Mouse (Mus musculus): ENCODE data around the gene Trim2. TPM values are rescaled to one million over a fixed set of nuclear protein-coding genes. Genes with fewer than 3 reads are reported as not detected.
A peak's percentile ranks its signal among the peaks of the same experiment; 100 is the strongest.

The Trim2 gene
- polyA plus RNA-seq, 1 experiment: 3.2 TPM

DNA sequence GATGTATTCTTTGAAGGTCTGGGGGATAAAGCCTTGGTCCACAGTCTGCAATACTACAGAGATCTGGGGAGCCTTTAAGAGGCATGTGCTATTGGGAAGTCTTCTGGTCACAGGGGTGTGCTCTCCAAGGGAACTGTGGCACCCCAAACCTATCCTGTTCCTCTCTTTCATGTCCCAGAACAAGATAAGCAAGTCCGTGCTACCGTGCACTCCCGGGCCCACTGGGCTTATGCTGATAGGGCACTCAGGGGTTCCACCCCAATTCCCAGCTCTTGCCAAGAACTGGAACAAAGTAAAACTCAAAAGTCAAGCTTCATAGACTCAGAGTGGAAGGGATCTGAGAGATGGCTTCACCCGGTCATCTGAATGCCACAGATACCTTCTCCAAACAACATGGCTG lies 72.1 kb downstream of the Trim2 start:
- H3K36me3 ChIP-seq (ENCODE audit: control insufficient read depth, insufficient read depth): no peaks in the 10 kb centered on the region
- no peaks in the 10 kb centered on the region for H3K27me3 ChIP-seq (ENCODE audit: control insufficient read depth, insufficient read depth, insufficient read length)
- H3K4me2 ChIP-seq (ENCODE audit: low read depth): no peak overlapping the region
- H3K79me2 ChIP-seq (ENCODE audit: control insufficient read depth, insufficient read depth): no peaks in the 10 kb centered on the region
- no peak for TF ChIP-seq USF1 (IDR thresholded peaks at IDR 0.05; ENCODE audit: low read depth)
- no peak for TF ChIP-seq POLR2AphosphoS2 (IDR thresholded peaks at IDR 0.05; ENCODE audit: insufficient read length, low read depth)
- TF ChIP-seq SRF (IDR thresholded peaks at IDR 0.05; ENCODE audit: control insufficient read depth, insufficient read length, low read depth): no peak
- TF ChIP-seq TCF3 (IDR thresholded peaks at IDR 0.05; ENCODE audit: insufficient read length, low read depth): no peak
- TF ChIP-seq MAX (IDR thresholded peaks at IDR 0.05; ENCODE audit: low read depth): no peak
- no peak overlapping the region for H3K4me3 ChIP-seq
- H3ac ChIP-seq (ENCODE audit: control insufficient read depth, insufficient read length): no peak overlapping the region

DNA sequence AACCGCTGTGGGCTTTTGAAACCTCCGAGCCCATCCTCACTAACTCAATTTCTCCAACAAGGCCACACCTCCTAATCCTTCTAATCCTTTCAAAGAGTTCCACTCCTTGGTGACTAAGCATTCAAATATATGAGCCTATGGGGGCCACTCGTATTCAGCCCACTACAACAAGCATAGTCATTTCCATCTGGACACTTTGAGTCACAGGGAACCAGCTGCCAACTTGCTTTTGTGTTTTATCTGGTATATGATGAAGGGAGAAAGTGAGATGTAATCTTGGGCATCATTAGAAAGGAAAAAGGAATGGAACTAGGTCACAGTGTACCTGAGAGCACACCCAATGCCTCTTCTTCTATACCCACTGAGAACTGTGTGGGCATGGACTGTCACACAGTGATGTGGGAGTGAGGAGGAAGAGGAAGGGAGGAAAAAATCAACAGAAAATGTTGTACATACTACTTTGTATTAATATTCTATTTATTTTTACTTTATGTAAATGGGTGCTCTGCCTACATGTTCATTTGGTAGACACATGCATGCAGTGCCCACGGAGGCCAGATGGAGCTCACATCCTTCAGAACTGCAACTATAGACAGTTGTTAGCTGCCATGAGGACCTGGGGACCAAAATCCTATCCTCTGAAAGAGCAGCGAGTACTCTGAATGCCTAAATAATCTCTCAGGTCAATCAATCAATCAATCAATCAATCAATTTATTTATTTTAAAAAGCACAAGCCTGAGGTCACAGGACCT lies 72.8 kb downstream of the Trim2 start:
- H3K36me3 ChIP-seq (ENCODE audit: control insufficient read depth, insufficient read depth): no peaks in the 10 kb centered on the region
- TF ChIP-seq MAX (IDR thresholded peaks at IDR 0.05; ENCODE audit: low read depth): no peak
- no peak for TF ChIP-seq TCF12 (IDR thresholded peaks at IDR 0.05; ENCODE audit: insufficient read depth, poor library complexity, severe bottlenecking)
- no peak for TF ChIP-seq REST (IDR thresholded peaks at IDR 0.05; ENCODE audit: insufficient read depth, insufficient read length)

DNA sequence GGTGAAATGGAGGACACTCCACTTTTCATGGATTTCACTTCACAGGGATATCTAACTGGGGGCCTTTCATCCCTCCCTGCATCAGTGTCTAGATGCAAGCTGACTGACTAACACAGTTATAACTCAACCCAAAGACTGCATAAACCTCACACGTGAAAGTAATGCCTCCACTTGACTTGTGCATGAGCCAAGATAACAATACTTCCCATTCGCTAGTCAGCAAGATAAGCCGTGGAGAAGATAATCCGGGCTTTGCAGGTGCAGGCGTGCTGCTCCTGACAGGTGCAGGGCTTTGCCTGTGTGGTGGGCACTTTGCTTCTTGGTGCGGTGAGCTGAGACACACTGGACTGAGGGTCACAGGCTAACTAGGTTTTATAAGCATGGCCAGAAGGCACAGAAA lies 74.4 kb downstream of the Trim2 start:
- no peaks in the 10 kb centered on the region for H3K36me3 ChIP-seq (ENCODE audit: control insufficient read depth, insufficient read depth)
- no peaks in the 10 kb centered on the region for H3K27me3 ChIP-seq (ENCODE audit: control insufficient read depth, insufficient read depth, insufficient read length)
- H3ac ChIP-seq (ENCODE audit: control insufficient read depth, insufficient read length): no peak overlapping the region
- H3K79me2 ChIP-seq (ENCODE audit: control insufficient read depth, insufficient read depth): no peaks in the 10 kb centered on the region
- H3K4me3 ChIP-seq: no peak overlapping the region
- no peak overlapping the region for H3K4me2 ChIP-seq (ENCODE audit: low read depth)
- no peak for TF ChIP-seq E2F4 (IDR thresholded peaks at IDR 0.05; ENCODE audit: insufficient read depth)
- no peak for TF ChIP-seq MAX (IDR thresholded peaks at IDR 0.05; ENCODE audit: low read depth)
- TF ChIP-seq POLR2AphosphoS2 (IDR thresholded peaks at IDR 0.05; ENCODE audit: insufficient read length, low read depth): no peak
- TF ChIP-seq USF1 (IDR thresholded peaks at IDR 0.05; ENCODE audit: low read depth): no peak
- no peak for TF ChIP-seq MYOG (IDR thresholded peaks at IDR 0.05; ENCODE audit: control insufficient read depth in 1 of 3, insufficient read depth in 1 of 3, insufficient read length in 2 of 3, low read depth in 2 of 3)
- TF ChIP-seq POLR2A (IDR thresholded peaks at IDR 0.05; ENCODE audit: insufficient read length, low read depth): no peak
- no peak for TF ChIP-seq TCF3 (IDR thresholded peaks at IDR 0.05; ENCODE audit: insufficient read length, low read depth)

More for the DNA sequence above, 72.8 kb downstream of the Trim2 start:
- H3ac ChIP-seq (ENCODE audit: control insufficient read depth, insufficient read length): no peak overlapping the region
- no peak overlapping the region for H3K4me2 ChIP-seq (ENCODE audit: low read depth)
- H3K79me2 ChIP-seq (ENCODE audit: control insufficient read depth, insufficient read depth): no peaks in the 10 kb centered on the region
- H3K27me3 ChIP-seq (ENCODE audit: control insufficient read depth, insufficient read depth, insufficient read length): no peaks in the 10 kb centered on the region
- no peak overlapping the region for H3K4me3 ChIP-seq

DNA sequence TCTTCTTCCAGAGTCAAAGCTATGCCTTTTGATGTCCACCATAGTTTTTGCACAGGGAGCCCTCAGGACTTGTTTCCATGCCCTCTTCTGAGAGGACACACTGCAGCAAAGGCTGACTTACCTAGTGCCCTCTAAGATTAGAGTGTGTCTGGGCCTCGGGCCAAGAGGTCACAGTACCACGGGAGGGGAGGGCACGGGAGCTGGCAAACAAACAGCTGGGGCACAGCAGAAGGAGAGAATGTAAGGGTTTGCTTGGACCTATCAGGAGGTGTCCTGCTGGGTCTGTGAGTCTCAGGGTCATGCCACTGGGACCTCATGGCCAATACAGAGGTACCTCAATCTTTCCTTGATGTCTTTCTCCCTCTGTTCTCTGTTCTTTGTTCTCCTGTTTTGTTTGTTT lies 75.7 kb downstream of the Trim2 start:
- no peaks in the 10 kb centered on the region for H3K36me3 ChIP-seq (ENCODE audit: control insufficient read depth, insufficient read depth)
- H3K79me2 ChIP-seq (ENCODE audit: control insufficient read depth, insufficient read depth): no peaks in the 10 kb centered on the region
- no peak overlapping the region for H3K4me3 ChIP-seq
- H3ac ChIP-seq (ENCODE audit: control insufficient read depth, insufficient read length): no peak overlapping the region
- no peaks in the 10 kb centered on the region for H3K27me3 ChIP-seq (ENCODE audit: control insufficient read depth, insufficient read depth, insufficient read length)
- no peak overlapping the region for H3K4me2 ChIP-seq (ENCODE audit: low read depth)
- TF ChIP-seq MAX (IDR thresholded peaks at IDR 0.05; ENCODE audit: low read depth) (no peak), MYOD1 (IDR thresholded peaks at IDR 0.05; ENCODE audit: control insufficient read depth in 1 of 3, insufficient read length in 2 of 3, low read depth in 2 of 3) (no peak), POLR2AphosphoS2 (IDR thresholded peaks at IDR 0.05; ENCODE audit: insufficient read length, low read depth) (no peak), TCF12 (IDR thresholded peaks at IDR 0.05; ENCODE audit: insufficient read depth, poor library complexity, severe bottlenecking) (no peak), SRF (IDR thresholded peaks at IDR 0.05; ENCODE audit: control insufficient read depth, insufficient read length, low read depth) (no peak), MYOG (IDR thresholded peaks at IDR 0.05; ENCODE audit: control insufficient read depth in 1 of 3, insufficient read depth in 1 of 3, insufficient read length in 2 of 3, low read depth in 2 of 3) (no peak), USF1 (IDR thresholded peaks at IDR 0.05; ENCODE audit: low read depth) (no peak), CEBPB (IDR thresholded peaks at IDR 0.05; ENCODE audit: insufficient read depth, poor library complexity, severe bottlenecking) (no peak), TCF3 (IDR thresholded peaks at IDR 0.05; ENCODE audit: insufficient read length, low read depth) (no peak), E2F4 (IDR thresholded peaks at IDR 0.05; ENCODE audit: insufficient read depth) (no peak), POLR2A (IDR thresholded peaks at IDR 0.05; ENCODE audit: insufficient read length, low read depth) (no peak), REST (IDR thresholded peaks at IDR 0.05; ENCODE audit: insufficient read depth, insufficient read length) (no peak)

DNA sequence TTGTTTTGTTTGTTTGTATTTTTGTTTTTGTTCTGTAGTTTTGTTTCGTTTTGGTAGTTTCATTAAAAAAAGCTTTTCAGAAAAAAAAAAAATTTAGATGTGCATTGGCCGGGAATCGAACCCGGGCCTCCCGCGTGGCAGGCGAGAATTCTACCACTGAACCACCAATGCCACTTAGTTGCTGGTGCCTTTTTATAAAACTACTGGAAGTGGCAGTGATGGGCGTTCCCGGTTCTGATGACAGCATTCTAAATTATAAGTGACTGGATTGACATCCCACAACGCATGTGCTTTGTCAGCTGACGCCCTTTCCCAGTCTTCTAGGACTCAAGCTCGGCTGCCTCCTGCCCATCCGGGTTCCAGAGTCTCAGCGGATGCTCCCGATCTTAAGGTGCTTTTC lies 77.8 kb downstream of the Trim2 start:
- TF ChIP-seq CEBPB (IDR thresholded peaks at IDR 0.05; ENCODE audit: insufficient read depth, poor library complexity, severe bottlenecking) (no peak), SRF (IDR thresholded peaks at IDR 0.05; ENCODE audit: control insufficient read depth, insufficient read length, low read depth) (no peak), USF1 (IDR thresholded peaks at IDR 0.05; ENCODE audit: low read depth) (no peak), MYOG (IDR thresholded peaks at IDR 0.05; ENCODE audit: control insufficient read depth in 1 of 3, insufficient read depth in 1 of 3, insufficient read length in 2 of 3, low read depth in 2 of 3) (no peak), POLR2A (IDR thresholded peaks at IDR 0.05; ENCODE audit: insufficient read length, low read depth) (no peak), E2F4 (IDR thresholded peaks at IDR 0.05; ENCODE audit: insufficient read depth) (no peak)
- Histone ChIP-seq H3K27me3 (ENCODE audit: control insufficient read depth, insufficient read depth, insufficient read length) (no peaks in the 10 kb centered on the region), H3ac (ENCODE audit: control insufficient read depth, insufficient read length) (no peak overlapping the region), H3K4me2 (ENCODE audit: low read depth) (peak overlapping the region; percentile 95), H3K36me3 (ENCODE audit: control insufficient read depth, insufficient read depth) (no peaks in the 10 kb centered on the region), H3K4me3 (peak overlapping the region; percentile 36), H3K79me2 (ENCODE audit: control insufficient read depth, insufficient read depth) (no peaks in the 10 kb centered on the region)

All from myocyte (in vitro differentiated cells).